Mouse (Mus musculus): ENCODE data around the gene Ccng2.

DNA sequence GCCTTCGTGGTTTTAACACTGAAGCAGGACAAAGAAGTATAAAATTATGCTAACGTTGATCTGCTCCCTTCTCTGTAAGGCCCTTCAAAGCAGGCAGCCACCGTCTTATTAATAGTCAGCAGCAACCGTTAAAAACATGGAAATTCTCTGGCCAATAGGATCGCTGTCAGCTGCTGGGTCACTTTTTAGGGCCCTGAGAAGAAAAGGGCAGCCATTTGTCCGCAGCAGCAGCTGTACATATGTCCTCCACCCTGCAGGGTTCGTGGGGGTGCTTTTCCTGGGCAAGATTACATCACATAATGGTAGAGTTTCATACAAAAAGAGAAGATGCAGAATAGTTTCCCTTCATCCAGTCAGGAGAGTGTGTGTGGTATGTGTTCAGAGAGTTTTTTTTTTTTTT lies 3.0 kb downstream of the Ccng2 start:
- TF ChIP-seq CTCF (conservative IDR thresholded peaks at IDR 0.05; ENCODE audit: low read length) (no peak), POU5F1 (IDR thresholded peaks at IDR 0.05; ENCODE audit: borderline replicate concordance, low read length) (no peak), NANOG (IDR thresholded peaks at IDR 0.05; ENCODE audit: borderline replicate concordance, low read length) (no peak)

Measured in E14TG2a.4 (cell line).